Mouse (Mus musculus) forelimb bud, embryonic 11.5 days (tissue): ENCODE measurements at regions not wholly inside any gene's neighbourhood (a gene's known extent, or its start where the extent isn't known, plus 50 kb on each side); places are given as distances from the start of the nearest gene placed in this dataset.
A peak's percentile ranks its signal among the peaks of the same experiment; 100 is the strongest.

Experiments
- DNase-seq: peaks from one replicate; pipeline ENCODE4 v3.0.0-alpha.2; 2012; ENCODE audit warnings: low read depth, low spot score

- DNase-seq, result no peak
Measured at GRCm38 (mm10) chr2:34042336-34042735, 154.6 kb upstream of the Mvb12b start.

DNA sequence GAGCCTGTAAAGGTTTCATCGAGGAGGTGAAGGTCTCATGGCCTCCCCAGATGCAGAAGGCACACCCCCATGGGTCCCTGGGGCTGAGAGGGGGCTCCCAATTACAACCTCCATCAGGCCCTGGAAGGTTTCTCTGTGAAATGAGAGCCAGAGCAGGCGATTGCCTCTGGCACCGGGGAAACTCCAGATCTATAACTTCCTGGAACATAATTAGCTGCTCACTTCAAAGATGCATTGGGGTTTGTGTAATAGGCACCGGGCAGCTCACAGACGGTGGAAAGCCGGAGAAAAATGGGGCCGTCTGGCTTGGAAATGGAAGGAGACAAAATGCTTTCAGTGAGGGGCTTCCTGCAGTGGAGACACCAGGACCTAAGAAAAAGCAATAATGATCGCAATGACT is 151.2 kb upstream of the Mvb12b start:
- DNase-seq, result peak; percentile 51

DNA sequence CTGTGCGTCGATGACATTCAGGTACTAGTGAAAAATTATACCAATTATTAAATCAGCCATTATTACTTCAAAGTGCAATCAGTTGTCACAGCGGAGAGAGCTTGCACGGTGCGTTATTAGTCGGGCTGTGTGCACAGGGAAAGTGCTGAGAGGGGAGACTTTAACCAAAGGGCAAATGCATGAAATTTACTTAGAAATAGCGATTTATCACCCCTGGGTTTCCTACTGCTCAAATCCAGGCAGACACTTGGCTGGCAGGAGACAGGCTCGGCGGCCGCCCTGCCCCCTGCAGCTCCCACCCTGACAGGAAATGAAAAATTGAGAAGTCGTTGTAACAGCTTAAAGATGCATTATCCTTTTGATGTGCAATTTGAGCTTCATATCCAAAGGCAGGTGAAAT is 145.5 kb upstream of the Mvb12b start:
- DNase-seq, result no peak

DNA sequence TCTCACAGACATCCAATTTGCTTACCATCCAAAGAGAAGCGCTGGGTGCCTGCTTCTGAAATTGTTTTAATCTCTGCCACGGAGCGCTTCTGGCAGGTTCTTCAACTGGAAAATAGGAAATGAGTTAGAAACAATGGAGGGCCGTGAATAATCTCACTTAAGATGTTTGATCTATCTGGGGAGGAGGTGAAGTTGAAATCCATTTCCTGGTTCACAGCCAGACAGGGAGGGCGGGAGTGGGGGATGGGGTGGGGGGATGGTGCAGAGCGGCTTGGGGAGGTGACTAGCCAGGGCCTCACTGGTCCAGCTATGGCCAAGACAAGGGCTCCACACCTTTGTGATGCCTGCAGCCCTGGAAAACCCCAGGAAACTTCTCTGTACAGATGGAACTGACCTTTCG is 143.7 kb upstream of the Mvb12b start:
- no peak for DNase-seq

DNA sequence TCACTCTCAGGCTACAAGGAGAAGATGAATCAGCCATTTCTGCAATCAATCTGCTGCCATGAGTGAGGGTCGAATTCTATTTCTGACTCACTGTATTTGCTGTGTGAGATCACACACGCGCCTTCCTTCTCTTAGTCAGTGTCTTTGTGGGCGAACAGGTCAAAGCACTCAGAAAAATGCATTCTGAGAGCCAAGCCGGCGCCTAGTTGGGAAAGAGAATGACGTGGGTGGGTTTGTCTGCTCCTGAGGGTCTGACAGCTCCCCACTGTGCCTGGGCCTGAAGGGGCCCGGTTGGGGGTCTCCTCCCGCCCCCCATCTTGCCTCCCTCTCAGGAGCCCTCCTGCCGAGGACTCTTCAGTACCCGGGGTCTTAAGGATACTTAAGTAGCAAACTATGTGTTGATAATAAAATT is 143.3 kb upstream of the Mvb12b start:
- DNase-seq, result no peak

DNA sequence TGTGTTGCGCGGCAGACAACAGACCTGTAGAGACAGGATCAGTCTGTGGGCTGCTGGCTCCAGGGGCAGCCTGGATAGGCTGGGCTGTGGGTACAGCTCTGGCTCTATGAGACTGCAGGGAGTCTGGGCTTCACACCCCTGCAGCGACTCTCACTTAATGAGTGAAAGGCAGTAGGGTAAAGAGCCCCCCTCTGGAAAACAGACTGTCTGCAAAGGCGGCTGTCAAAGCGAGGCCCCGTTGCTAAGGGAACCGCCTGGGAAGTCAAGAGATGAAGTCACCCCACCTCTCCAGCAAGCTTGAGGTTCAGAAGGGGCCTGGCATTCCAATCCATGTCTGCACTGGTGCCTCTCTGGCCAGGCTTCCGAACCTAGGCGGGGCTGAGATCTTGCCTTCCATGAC is 139.7 kb upstream of the Mvb12b start:
- peak; percentile 53 for DNase-seq

DNA sequence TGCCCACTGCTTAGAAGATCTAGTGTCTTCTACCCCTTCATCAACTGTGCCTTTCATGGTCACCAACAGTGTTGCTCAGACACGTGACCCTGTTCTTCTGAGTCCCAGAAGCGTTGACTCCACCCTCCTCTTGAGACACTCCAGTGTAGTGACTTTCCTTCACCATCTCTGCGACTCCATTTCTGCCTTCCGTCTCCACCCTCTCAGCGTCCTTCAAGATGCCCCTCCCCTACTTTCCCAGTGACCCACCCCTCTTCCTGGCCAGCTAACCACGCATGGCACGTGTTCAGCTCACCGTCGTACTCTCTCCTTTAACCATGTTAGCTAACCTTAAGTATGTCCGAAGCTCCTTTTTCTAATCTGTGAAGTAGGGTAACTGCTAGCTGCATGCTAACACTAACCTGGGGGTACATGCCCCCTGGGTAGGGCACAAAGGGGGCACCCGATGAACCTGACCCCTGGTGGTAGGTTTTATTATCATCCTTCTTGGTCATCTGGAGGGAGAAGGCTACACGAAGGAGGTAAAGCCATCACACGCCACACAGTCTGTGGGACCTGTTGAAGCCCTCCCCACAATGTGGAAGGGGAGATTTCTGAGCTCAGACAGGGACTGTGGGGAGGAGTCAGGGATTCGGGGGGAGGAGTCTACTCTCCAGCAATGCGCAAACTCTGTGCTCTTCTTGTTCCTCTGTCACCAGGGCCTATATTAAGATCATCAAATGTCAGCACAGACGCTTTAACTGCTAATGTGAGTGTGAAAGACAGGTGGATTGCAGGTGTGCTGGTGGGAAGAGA is 139.0 kb upstream of the Mvb12b start:
- DNase-seq, result no peak

DNA sequence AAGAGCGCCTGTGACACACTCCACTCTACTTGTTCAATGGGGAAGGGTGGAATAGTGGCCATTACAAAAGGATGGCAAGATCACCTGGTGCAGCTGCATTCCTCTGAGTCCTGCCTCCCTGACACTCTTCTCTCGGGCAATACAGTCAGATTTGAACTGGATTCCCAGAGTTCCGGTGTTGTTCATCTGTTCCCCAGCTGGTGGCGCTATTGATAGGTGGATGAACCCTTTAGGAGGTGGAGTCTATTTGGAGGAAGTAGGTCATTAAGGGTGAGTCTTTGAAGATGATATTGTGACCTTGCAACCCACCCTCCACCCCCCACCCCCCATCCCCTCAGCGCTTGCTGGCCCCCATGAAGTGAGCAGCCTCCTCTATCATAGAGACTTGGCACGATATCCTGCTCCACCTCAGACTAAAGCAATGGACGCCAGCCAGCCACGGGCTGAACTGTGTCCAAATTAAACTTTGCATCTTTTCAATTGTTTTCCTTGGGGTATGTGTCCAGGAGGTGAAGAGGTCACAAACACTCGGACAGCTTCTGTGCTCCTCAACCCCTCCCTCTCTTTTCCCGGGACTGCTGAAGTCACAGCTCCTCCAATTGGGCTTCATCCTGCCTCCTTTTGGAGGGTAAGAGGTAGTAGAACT is 138.1 kb upstream of the Mvb12b start:
- peak; percentile 16 for DNase-seq

DNA sequence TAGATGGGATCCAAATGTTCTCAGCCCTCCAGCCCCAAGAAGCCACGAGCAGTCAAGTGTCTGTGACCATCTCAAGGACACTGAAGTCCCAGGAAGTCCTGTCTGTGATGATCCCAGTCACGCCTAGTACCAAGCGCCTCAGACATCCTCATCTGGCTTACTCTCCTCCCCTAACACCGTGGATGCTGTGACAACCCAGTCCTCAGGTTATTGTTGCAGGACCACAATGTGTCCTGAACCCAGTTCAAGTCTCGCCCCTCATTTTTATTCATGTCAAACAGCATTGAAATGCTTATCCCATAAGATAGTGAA is 129.4 kb upstream of the Mvb12b start:
- DNase-seq, result no peak

GRCm38 (mm10) chr2:34016350-34017141 is 128.8 kb upstream of the Mvb12b start:
- DNase-seq, result no peak

GRCm38 (mm10) chr2:34015640-34015995 is 127.9 kb upstream of the Mvb12b start:
- DNase-seq, result no peak

DNA sequence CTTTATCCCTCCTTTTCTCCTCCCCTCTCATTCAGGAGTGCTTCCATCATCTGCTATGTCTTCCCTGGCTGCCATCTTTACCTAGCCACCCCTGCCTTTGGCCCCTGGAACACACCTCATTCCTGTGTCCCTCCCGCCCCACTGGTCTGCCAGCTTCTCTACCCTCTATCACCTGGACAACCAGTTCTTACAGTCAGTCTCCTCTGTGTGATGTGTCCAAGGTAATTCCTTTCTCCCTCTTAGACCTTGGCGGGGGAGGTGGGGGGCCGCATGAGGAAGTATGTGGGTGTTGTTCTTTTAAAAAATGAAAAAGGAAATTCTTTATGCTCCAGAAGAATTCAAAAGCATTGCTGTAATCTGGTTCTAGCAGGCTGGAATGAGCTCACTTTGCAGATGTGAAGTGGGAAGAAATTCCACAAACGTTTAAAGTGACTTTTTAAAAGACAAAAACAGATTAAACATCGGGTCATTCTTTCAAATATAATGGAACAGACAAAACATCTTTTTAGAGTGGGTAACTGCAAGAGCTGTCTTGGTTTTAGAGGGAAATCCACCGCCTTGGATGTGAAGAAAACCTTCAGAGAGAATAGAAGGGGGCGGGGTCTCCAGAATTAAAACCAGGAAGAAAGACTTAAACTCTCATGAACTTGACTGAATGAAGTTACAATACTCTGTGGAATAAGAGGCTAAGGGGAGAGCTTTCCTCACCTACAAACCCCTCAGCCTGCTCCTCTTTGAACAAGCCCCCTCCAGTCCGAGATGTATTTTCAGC is 127.3 kb upstream of the Mvb12b start:
- DNase-seq, result no peak

GRCm38 (mm10) chr2:34010166-34010565 is 122.4 kb upstream of the Mvb12b start:
- DNase-seq, result no peak

DNA sequence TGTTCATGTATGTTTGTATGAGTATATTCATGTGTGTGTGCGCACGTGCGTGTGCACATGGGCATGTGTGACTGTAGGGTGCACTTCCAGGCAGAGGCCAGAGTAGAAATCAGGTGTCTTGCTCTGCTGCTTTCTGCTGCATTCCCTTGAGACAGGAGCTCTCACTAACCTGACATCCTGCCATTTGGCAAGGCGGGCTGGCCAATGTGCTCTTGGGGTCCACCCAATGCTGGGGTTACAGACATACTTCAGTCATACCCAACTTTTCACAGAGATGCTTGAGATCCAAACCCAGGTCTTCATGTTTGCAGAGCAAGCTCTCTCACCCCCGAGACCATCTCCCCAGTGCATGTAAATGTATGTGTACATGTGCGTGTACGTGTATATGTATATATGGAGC is 120.2 kb upstream of the Mvb12b start:
- no peak for DNase-seq

GRCm38 (mm10) chr2:33997106-33997505 is 109.4 kb upstream of the Mvb12b start:
- DNase-seq, result no peak

- no peak for DNase-seq
Measured at GRCm38 (mm10) chr2:33996331-33996730, 108.6 kb upstream of the Mvb12b start.

- no peak for DNase-seq
Measured at GRCm38 (mm10) chr2:33991299-33991698, 103.6 kb upstream of the Mvb12b start.

DNA sequence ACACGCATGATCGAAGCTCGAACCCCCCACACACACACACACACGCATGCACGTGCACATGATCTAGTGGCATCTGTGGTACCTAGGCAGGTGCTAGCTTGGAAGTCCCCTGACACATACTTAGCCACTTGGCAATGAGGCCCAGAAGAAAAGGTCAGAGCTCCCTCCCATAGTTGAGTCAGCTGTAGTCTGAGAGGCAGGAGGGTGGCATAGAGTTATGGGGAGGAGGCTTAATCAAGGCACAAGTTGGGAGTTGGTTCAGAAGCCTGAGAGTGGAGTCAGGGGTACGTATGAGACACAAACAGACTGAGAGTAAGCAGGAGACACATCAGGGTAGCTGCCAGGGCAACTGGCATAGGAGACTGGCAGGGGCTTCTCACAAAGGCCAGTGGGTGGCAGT is 103.0 kb upstream of the Mvb12b start:
- no peak for DNase-seq

DNA sequence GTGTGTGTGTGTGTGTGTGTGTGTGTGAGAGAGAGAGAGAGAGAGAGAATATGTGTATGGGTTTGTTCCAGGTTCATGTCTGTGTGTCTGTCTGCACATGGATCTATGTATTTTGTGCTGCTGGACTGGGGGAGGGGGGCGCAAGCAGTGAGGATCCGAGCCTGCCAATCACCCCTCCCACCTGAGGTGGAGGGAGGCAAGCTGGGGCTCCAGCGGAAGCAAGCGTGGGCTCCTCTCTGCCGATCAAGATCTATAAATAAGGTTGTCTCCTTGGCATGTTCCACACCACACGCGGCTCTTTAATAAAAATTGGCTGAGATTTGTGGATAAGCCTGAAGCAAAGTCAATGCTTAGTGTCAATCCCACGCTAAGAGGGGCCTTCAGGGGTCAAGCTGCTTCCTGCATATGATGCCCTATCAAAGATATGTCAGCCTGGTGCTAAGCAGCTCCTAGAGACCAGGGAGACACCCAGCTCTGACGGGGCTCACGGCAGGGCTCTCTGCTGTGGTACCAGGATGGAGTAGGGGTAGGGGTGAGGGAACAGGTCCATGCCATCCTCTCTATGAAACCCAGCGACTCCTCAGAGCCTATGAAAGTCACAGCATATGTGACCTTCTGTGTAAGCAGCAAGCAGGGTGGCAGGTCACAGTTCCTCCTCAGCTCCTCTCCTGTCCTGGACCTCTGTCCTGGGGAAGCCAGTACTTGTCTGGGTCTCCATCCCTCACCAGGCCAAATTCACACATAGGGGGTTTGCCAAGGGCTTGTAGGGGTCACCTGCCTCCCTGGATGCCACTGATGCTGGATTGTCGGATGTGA is 102.0 kb upstream of the Mvb12b start:
- DNase-seq, result no peak

DNA sequence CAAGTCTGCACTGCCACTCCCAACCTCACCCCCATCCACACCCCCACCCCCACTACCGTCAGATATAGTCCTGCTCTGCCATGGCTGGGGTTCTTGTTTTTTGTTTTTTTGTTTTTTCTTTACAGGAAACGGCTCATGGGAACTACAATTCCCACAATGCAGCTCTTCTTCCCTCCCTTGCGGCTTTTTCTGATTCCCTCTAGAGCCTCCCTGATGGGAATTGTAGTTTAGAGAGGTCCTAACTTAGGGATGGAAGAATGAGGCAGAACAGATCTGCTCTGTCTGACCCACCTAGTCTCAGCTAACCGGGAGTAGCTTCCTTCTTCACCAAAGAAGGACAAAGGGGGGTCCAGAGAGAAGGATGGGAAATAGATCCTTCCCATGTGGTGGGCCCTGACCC is 98.7 kb upstream of the Mvb12b start:
- peak; percentile 51 for DNase-seq

GRCm38 (mm10) chr2:33985316-33985715 is 97.6 kb upstream of the Mvb12b start:
- no peak for DNase-seq
